Mouse (Mus musculus) limb, embryonic 10.5 days (tissue): Measurements from ENCODE around the gene Syna. TPM values are rescaled to one million over a fixed set of nuclear protein-coding genes. Genes with fewer than 3 reads are reported as not detected.

Experiments
- DNase-seq: peaks from one replicate; pipeline ENCODE4 v3.0.0-alpha.2; 2017; ENCODE audit warnings: low spot score
- H3K27ac ChIP-seq: fragments of 300-500 bp; sonication (generic); 2 replicates; pipeline ENCODE4 v1.5.1; 2016; ENCODE audit warnings: mild to moderate bottlenecking
- H3K27me3 ChIP-seq: fragments of 300-500 bp; sonication (generic); 2 replicates; pipeline ENCODE4 v1.6.1; 2016; ENCODE audit warnings: low read depth, mild to moderate bottlenecking; ENCODE audit not compliant: poor library complexity, severe bottlenecking
- H3K36me3 ChIP-seq: fragments of 300-500 bp; sonication (generic); 2 replicates; pipeline ENCODE4 v1.6.1; 2016; ENCODE audit warnings: mild to moderate bottlenecking, moderate library complexity
- H3K4me1 ChIP-seq: fragments of 300-500 bp; sonication (generic); 2 replicates; pipeline ENCODE4 v1.6.1; 2016
- H3K4me3 ChIP-seq: fragments of 300-500 bp; sonication (generic); 2 replicates; pipeline ENCODE4 v1.5.1; 2016; ENCODE audit warnings: mild to moderate bottlenecking, moderate library complexity
- H3K9me3 ChIP-seq: fragments of 300-500 bp; sonication (generic); replicated peaks from 2 replicates; pipeline ENCODE4 v1.6.1; 2016; ENCODE audit warnings: mild to moderate bottlenecking
- WGBS: fragments of 180-500 bp; shearing (Covaris S2); methylation state at CpG from one replicate; pipeline ENCODE4 v1.1.7; 2016; 5-methylcytosine and 5-hydroxymethylcytosine counted together
- polyA plus RNA-seq: library from polyadenylated mRNA; unstranded; fragments of >200 nt; fragmentation: Nextera tagmentation; extraction: Ambion mirVana; gene quantifications from 2 replicates; pipeline ENCODE4 v1.2.1, GENCODE M21; 2016

Gene Syna
- polyA plus RNA-seq, 1 experiment from 2014 or later: 0.06 TPM

- WGBS: 71% methylated on average over 3 of the region's 3 CpGs
- DNase-seq: no peak
- Histone ChIP-seq H3K9me3 (no peaks in the 10 kb centered on the region), H3K27ac (no peak overlapping the region), H3K4me3 (no peak overlapping the region), H3K27me3 (no peaks in the 10 kb centered on the region), H3K36me3 (no peaks in the 10 kb centered on the region), H3K4me1 (peaks cover 12% of the 10 kb centered on the region)
These were observed 19.2 kb upstream of the Syna start for GRCm38 (mm10) chr5:134579135-134579534.

GRCm38 (mm10) chr5:134577534-134577933 lies 17.6 kb upstream of the Syna start:
- no peaks in the 10 kb centered on the region for H3K27me3 ChIP-seq
- H3K4me1 ChIP-seq: peaks cover 8% of the 10 kb centered on the region
- H3K36me3 ChIP-seq: no peaks in the 10 kb centered on the region
- no peak overlapping the region for H3K4me3 ChIP-seq
- DNase-seq: no peak
- H3K9me3 ChIP-seq: no peaks in the 10 kb centered on the region
- H3K27ac ChIP-seq: no peak overlapping the region
- WGBS: 85% methylated on average over 7 of the region's 7 CpGs

- no peak for DNase-seq
- Histone ChIP-seq H3K4me3 (no peak overlapping the region), H3K27ac (no peak overlapping the region), H3K4me1 (peaks cover 14% of the 10 kb centered on the region), H3K36me3 (no peaks in the 10 kb centered on the region), H3K9me3 (no peaks in the 10 kb centered on the region), H3K27me3 (no peaks in the 10 kb centered on the region)
- 85% methylated on average over 14 of the region's 14 CpGs for WGBS
These were observed 16.7 kb upstream of the Syna start for GRCm38 (mm10) chr5:134576517-134577220.

DNA sequence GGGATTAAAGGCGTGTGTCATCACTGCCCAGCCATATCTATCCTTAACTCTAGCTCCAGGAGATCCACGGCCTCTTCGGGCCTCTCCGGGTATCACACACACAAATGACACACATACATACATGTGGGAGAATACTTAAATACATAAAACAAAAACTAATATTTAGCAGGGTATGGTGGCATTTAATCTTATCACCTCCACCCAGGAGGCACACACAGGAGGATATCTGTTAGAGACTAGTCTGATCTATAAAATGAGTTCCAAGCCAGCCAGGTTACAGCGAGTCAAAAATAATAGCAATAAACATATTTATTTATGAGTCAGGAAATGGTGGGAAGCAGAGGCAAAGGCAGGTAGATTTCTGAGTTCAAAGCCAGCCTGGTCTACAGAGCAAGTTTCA lies 15.9 kb upstream of the Syna start:
- 98% methylated on average over 5 of the region's 5 CpGs for WGBS
- no peak for DNase-seq
- no peaks in the 10 kb centered on the region for H3K27me3 ChIP-seq
- H3K27ac ChIP-seq: no peak overlapping the region
- no peaks in the 10 kb centered on the region for H3K9me3 ChIP-seq
- peaks cover 14% of the 10 kb centered on the region for H3K4me1 ChIP-seq
- no peaks in the 10 kb centered on the region for H3K36me3 ChIP-seq
- H3K4me3 ChIP-seq: no peak overlapping the region

- Histone ChIP-seq H3K27ac (peak overlapping the region; percentile 86), H3K27me3 (no peaks in the 10 kb centered on the region), H3K4me1 (peaks cover 30% of the 10 kb centered on the region), H3K36me3 (no peaks in the 10 kb centered on the region), H3K9me3 (no peaks in the 10 kb centered on the region), H3K4me3 (peak overlapping the region; percentile 62)
- WGBS: 44% methylated on average over 10 of the region's 10 CpGs
- DNase-seq: peak; percentile 43
These were observed 12.7 kb upstream of the Syna start for GRCm38 (mm10) chr5:134572508-134573214.

DNA sequence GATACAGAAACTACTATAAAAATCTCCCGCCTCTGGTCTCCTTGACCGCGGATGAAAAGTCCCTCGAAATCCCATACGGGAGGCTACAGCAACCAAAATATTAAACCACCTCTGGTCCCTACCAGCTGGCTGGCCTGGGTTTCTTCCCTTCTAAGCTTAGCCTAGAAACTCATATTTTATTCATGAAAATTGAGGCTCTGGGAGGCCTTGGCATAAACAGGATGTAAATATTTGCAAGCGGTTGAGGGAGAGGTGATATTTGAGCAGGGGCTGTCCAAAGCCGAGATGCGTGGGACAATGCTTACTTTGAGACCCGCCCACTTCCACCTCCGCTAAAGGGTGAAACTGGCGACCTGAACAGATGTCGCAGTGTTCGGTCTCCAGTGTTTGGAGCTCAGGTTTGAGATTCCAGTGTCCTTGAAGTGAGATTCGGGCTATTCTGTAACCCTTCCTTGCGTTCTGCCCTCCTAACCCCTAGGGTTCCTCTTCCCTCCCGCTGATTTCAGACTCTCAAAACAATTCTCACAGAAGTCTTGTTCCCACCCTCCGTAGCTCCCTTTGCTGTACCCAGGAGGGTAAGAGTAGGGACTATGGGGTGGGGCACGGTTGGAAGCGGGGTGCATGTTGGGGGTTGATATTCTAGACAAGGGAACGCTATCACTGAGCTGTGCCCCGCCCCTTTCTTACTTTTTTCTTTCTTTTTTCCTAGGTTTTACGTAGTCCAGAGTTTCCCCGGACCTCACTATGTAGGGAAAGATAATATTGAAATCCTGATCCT lies 11.9 kb upstream of the Syna start:
- Histone ChIP-seq H3K4me3 (peak overlapping the region; percentile 62), H3K9me3 (no peaks in the 10 kb centered on the region), H3K27me3 (no peaks in the 10 kb centered on the region), H3K4me1 (peaks cover 30% of the 10 kb centered on the region), H3K27ac (peak overlapping the region; percentile 86), H3K36me3 (no peaks in the 10 kb centered on the region)
- peak; percentile 73 for DNase-seq
- WGBS: 2% methylated on average over 23 of the region's 23 CpGs

- Histone ChIP-seq H3K9me3 (no peaks in the 10 kb centered on the region), H3K36me3 (no peaks in the 10 kb centered on the region), H3K27me3 (no peaks in the 10 kb centered on the region), H3K27ac (peak overlapping the region; percentile 80), H3K4me1 (peaks cover 30% of the 10 kb centered on the region), H3K4me3 (no peak overlapping the region)
- no peak for DNase-seq
- 53% methylated on average over 8 of the region's 8 CpGs for WGBS
These were observed 9.1 kb upstream of the Syna start for GRCm38 (mm10) chr5:134568964-134569491.

DNA sequence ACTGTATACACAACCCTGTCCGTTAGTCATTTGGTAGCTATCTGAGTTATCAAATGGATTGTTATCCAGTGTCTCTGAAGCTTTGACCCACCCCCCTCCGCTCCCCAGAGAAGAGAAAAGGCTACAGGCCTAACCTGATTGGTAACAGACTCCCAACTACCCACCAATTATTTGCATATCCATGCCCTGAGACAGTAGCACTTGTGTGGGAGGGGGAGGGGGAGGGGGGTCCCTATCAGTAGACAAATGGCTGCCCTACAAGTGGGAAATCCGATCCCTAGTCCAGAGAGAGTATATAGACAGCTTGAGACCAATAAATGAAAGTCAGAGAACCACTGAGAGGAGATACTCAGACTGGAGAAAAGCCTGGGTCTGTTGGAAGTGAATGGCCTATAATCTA lies 8.1 kb upstream of the Syna start:
- Histone ChIP-seq H3K36me3 (no peaks in the 10 kb centered on the region), H3K4me1 (peaks cover 28% of the 10 kb centered on the region), H3K9me3 (no peaks in the 10 kb centered on the region), H3K27me3 (no peaks in the 10 kb centered on the region), H3K4me3 (no peak overlapping the region), H3K27ac (peak overlapping the region; percentile 80)
- 69% methylated on average over 3 of the region's 3 CpGs for WGBS
- no peak for DNase-seq

GRCm38 (mm10) chr5:134567445-134567844 lies 7.5 kb upstream of the Syna start:
- DNase-seq: no peak
- Histone ChIP-seq H3K36me3 (no peaks in the 10 kb centered on the region), H3K27ac (no peak overlapping the region), H3K27me3 (no peaks in the 10 kb centered on the region), H3K4me3 (no peak overlapping the region), H3K4me1 (peaks cover 22% of the 10 kb centered on the region), H3K9me3 (no peaks in the 10 kb centered on the region)
- 83% methylated on average over 4 of the region's 4 CpGs for WGBS

- no peaks in the 10 kb centered on the region for H3K9me3 ChIP-seq
- H3K36me3 ChIP-seq: no peaks in the 10 kb centered on the region
- H3K27ac ChIP-seq: no peak overlapping the region
- no peaks in the 10 kb centered on the region for H3K27me3 ChIP-seq
- 95% methylated on average over 6 of the region's 6 CpGs for WGBS
- H3K4me1 ChIP-seq: peaks cover 16% of the 10 kb centered on the region
- DNase-seq: no peak
- H3K4me3 ChIP-seq: no peak overlapping the region
These were observed 5.7 kb upstream of the Syna start for GRCm38 (mm10) chr5:134565696-134566095.

GRCm38 (mm10) chr5:134564272-134564671 lies 4.3 kb upstream of the Syna start:
- Histone ChIP-seq H3K4me3 (no peak overlapping the region), H3K36me3 (no peaks in the 10 kb centered on the region), H3K4me1 (peaks cover 14% of the 10 kb centered on the region), H3K27ac (no peak overlapping the region), H3K27me3 (no peaks in the 10 kb centered on the region), H3K9me3 (no peaks in the 10 kb centered on the region)
- DNase-seq: no peak
- WGBS: 90% methylated on average over 2 of the region's 2 CpGs

DNA sequence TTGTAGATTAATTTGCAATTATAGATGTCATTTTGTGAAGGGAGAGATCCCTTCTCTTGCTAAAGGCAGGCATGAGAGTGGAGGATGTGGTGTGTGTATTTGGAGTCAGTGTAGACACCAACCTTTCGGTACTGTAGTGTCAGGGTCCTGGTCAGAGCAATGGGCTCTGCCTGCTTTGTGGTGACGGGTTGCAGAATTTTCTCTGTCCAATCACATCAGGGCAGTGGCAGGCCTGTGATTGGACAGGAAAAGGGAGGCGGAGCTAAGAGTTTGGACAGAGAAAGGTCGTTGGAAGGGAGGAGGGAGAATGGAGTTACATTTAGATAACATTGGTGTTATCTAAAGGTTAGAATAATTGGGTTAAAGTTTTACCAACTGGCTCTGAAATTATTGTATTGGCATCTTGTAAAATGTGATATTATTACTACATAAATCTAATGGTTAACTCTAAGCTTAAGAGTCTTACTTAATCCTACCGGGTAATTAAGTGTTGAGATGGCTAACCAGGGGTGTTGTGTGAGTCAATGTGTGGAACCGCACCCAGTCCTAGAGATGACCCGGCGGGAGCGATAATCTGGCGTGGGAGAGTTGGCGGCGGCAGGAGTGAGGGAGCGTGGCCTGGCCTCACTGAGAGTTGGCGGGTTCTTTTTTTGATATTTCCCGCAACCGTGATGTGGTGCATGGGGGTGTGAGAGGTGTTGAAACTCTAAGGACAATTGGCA lies 640 bp upstream of the Syna start:
- 79% methylated on average over 16 of the region's 16 CpGs for WGBS
- peaks cover 6% of the 10 kb centered on the region for H3K4me1 ChIP-seq
- H3K27me3 ChIP-seq: no peaks in the 10 kb centered on the region
- no peak for DNase-seq
- no peak overlapping the region for H3K27ac ChIP-seq
- H3K36me3 ChIP-seq: no peaks in the 10 kb centered on the region
- no peaks in the 10 kb centered on the region for H3K9me3 ChIP-seq
- H3K4me3 ChIP-seq: no peak overlapping the region
